Mouse (Mus musculus): ENCODE results near the gene Klhdc8b. TPM values are rescaled to one million over a fixed set of nuclear protein-coding genes. Genes with fewer than 3 reads are reported as not detected.
A peak's percentile ranks its signal among the peaks of the same experiment; 100 is the strongest.

The Klhdc8b gene
- polyA plus RNA-seq, 1 experiment from 2014 or later: 14.8 TPM

GRCm38 (mm10) chr9:108484021-108484420 is 22.6 kb upstream of the Klhdc8b start:
- no peak overlapping the region for H3K27ac ChIP-seq (ENCODE audit: low read length)
- H3K36me3 ChIP-seq (ENCODE audit: control insufficient read depth, insufficient read depth): no peaks in the 10 kb centered on the region; the same call in 1 of the 2 replicates
- H3K4me3 ChIP-seq (ENCODE audit: low read depth, low read length): no peak overlapping the region
- H3K4me1 ChIP-seq (ENCODE audit: control insufficient read depth, low read depth, low read length): peaks cover 3% of the 10 kb centered on the region
- no peak for ATAC-seq (ENCODE audit: low read depth)
- no peaks in the 10 kb centered on the region for H3K9me3 ChIP-seq (replicated peaks; ENCODE audit: control insufficient read depth, low read length)
- no peak overlapping the region for H3K4me2 ChIP-seq (ENCODE audit: low read depth, low read length)
- no peak overlapping the region for H3K9ac ChIP-seq (ENCODE audit: low read depth, low read length)
- H3K27me3 ChIP-seq (ENCODE audit: control insufficient read depth, insufficient read depth, low read depth, low read length): peaks cover 3% of the 10 kb centered on the region; the same call in 1 of the 2 replicates
- WGBS (ENCODE audit: insufficient replicate concordance): 81% methylated on average over 15 of the region's 15 CpGs

- ATAC-seq (ENCODE audit: low read depth): no peak
- Histone ChIP-seq H3K27me3 (ENCODE audit: control insufficient read depth, insufficient read depth, low read depth, low read length) (peaks cover 7% of the 10 kb centered on the region), H3K4me1 (ENCODE audit: control insufficient read depth, low read depth, low read length) (peaks cover 7% of the 10 kb centered on the region), H3K9me3 (replicated peaks; ENCODE audit: control insufficient read depth, low read length) (no peaks in the 10 kb centered on the region), H3K27ac (ENCODE audit: low read length) (no peak overlapping the region), H3K4me3 (ENCODE audit: low read depth, low read length) (no peak overlapping the region), H3K4me2 (ENCODE audit: low read depth, low read length) (no peak overlapping the region), H3K36me3 (ENCODE audit: control insufficient read depth, insufficient read depth) (no peaks in the 10 kb centered on the region; the same call in 1 of the 2 replicates), H3K9ac (ENCODE audit: low read depth, low read length) (no peak overlapping the region)
- 82% methylated on average over 18 of the region's 18 CpGs for WGBS (ENCODE audit: insufficient replicate concordance)
Observed at GRCm38 (mm10) chr9:108483051-108483790, 21.8 kb upstream of the Klhdc8b start.

- 70% methylated on average over 19 of the region's 19 CpGs for WGBS (ENCODE audit: insufficient replicate concordance)
- ATAC-seq (ENCODE audit: low read depth): no peak
- Histone ChIP-seq H3K4me2 (ENCODE audit: low read depth, low read length) (no peak overlapping the region), H3K36me3 (ENCODE audit: control insufficient read depth, insufficient read depth) (no peaks in the 10 kb centered on the region), H3K27me3 (ENCODE audit: control insufficient read depth, insufficient read depth, low read depth, low read length) (peaks cover 7% of the 10 kb centered on the region), H3K27ac (ENCODE audit: low read length) (no peak overlapping the region), H3K4me3 (ENCODE audit: low read depth, low read length) (no peak overlapping the region), H3K9ac (ENCODE audit: low read depth, low read length) (no peak overlapping the region), H3K4me1 (ENCODE audit: control insufficient read depth, low read depth, low read length) (peaks cover 7% of the 10 kb centered on the region), H3K9me3 (replicated peaks; ENCODE audit: control insufficient read depth, low read length) (no peaks in the 10 kb centered on the region)
Observed at GRCm38 (mm10) chr9:108481520-108482210, 20.3 kb upstream of the Klhdc8b start.

- H3K4me2 ChIP-seq (ENCODE audit: low read depth, low read length): no peak overlapping the region
- no peaks in the 10 kb centered on the region for H3K9me3 ChIP-seq (replicated peaks; ENCODE audit: control insufficient read depth, low read length)
- no peak overlapping the region for H3K9ac ChIP-seq (ENCODE audit: low read depth, low read length)
- 78% methylated on average over 28 of the region's 28 CpGs for WGBS (ENCODE audit: insufficient replicate concordance)
- H3K27ac ChIP-seq (ENCODE audit: low read length): no peak overlapping the region
- ATAC-seq (ENCODE audit: low read depth): no peak
- H3K4me1 ChIP-seq (ENCODE audit: control insufficient read depth, low read depth, low read length): peaks cover 7% of the 10 kb centered on the region
- H3K27me3 ChIP-seq (ENCODE audit: control insufficient read depth, insufficient read depth, low read depth, low read length): peaks cover 7% of the 10 kb centered on the region
- H3K36me3 ChIP-seq (ENCODE audit: control insufficient read depth, insufficient read depth): no peaks in the 10 kb centered on the region
- no peak overlapping the region for H3K4me3 ChIP-seq (ENCODE audit: low read depth, low read length)
Observed at GRCm38 (mm10) chr9:108480813-108481519, 19.6 kb upstream of the Klhdc8b start.

GRCm38 (mm10) chr9:108479721-108480351 is 18.5 kb upstream of the Klhdc8b start, which contains the start of gene Lamb2:
TSS of gene Lamb2 (plus strand) at chr9:108479736.
- H3K9ac ChIP-seq (ENCODE audit: low read depth, low read length): peak within 1 kb of the TSS; percentile 16; the same call in 1 of the 2 replicates
- H3K27ac ChIP-seq (ENCODE audit: low read length): no peak within 1 kb of the TSS
- 0 out of 2 replicates have a peak, but pooled peaks have one; percentile 22 for ATAC-seq (ENCODE audit: low read depth)
- H3K4me2 ChIP-seq (ENCODE audit: low read depth, low read length): peak within 1 kb of the TSS; percentile 56
- peaks cover 7% of the 10 kb centered on the region for H3K27me3 ChIP-seq (ENCODE audit: control insufficient read depth, insufficient read depth, low read depth, low read length)
- no peaks in the 10 kb centered on the region for H3K9me3 ChIP-seq (replicated peaks; ENCODE audit: control insufficient read depth, low read length)
- H3K36me3 ChIP-seq (ENCODE audit: control insufficient read depth, insufficient read depth): no peaks in the 10 kb centered on the region
- peaks cover 7% of the 10 kb centered on the region for H3K4me1 ChIP-seq (ENCODE audit: control insufficient read depth, low read depth, low read length)
- WGBS (ENCODE audit: insufficient replicate concordance): 28% methylated on average over 10 of the region's 10 CpGs
- peak within 1 kb of the TSS; percentile 56 for H3K4me3 ChIP-seq (ENCODE audit: low read depth, low read length)

- Histone ChIP-seq H3K4me3 (ENCODE audit: low read depth, low read length) (no peak overlapping the region), H3K9me3 (replicated peaks; ENCODE audit: control insufficient read depth, low read length) (no peaks in the 10 kb centered on the region), H3K9ac (ENCODE audit: low read depth, low read length) (no peak overlapping the region), H3K27ac (ENCODE audit: low read length) (no peak overlapping the region), H3K4me2 (ENCODE audit: low read depth, low read length) (peak overlapping the region; percentile 56; the same call in 1 of the 2 replicates), H3K4me1 (ENCODE audit: control insufficient read depth, low read depth, low read length) (peaks cover 7% of the 10 kb centered on the region), H3K27me3 (ENCODE audit: control insufficient read depth, insufficient read depth, low read depth, low read length) (peaks cover 7% of the 10 kb centered on the region), H3K36me3 (ENCODE audit: control insufficient read depth, insufficient read depth) (no peaks in the 10 kb centered on the region)
- WGBS (ENCODE audit: insufficient replicate concordance): 29% methylated on average over 11 of the region's 11 CpGs
- no peak for ATAC-seq (ENCODE audit: low read depth)
Observed at GRCm38 (mm10) chr9:108479241-108479640, 17.9 kb upstream of the Klhdc8b start.

GRCm38 (mm10) chr9:108478638-108479156 is 17.3 kb upstream of the Klhdc8b start:
- 1% methylated on average over 20 of the region's 20 CpGs for WGBS (ENCODE audit: insufficient replicate concordance)
- Histone ChIP-seq H3K4me3 (ENCODE audit: low read depth, low read length) (peak overlapping the region; percentile 56), H3K27me3 (ENCODE audit: control insufficient read depth, insufficient read depth, low read depth, low read length) (peaks cover 7% of the 10 kb centered on the region), H3K4me1 (ENCODE audit: control insufficient read depth, low read depth, low read length) (peaks cover 7% of the 10 kb centered on the region), H3K36me3 (ENCODE audit: control insufficient read depth, insufficient read depth) (no peaks in the 10 kb centered on the region), H3K9ac (ENCODE audit: low read depth, low read length) (peak overlapping the region; percentile 16; the same call in 1 of the 2 replicates), H3K27ac (ENCODE audit: low read length) (no peak overlapping the region), H3K9me3 (replicated peaks; ENCODE audit: control insufficient read depth, low read length) (no peaks in the 10 kb centered on the region), H3K4me2 (ENCODE audit: low read depth, low read length) (peak overlapping the region; percentile 56)
- ATAC-seq (ENCODE audit: low read depth): peak; percentile 57

GRCm38 (mm10) chr9:108474528-108474927 is 13.1 kb upstream of the Klhdc8b start:
- ATAC-seq (ENCODE audit: low read depth): no peak
- Histone ChIP-seq H3K4me1 (ENCODE audit: control insufficient read depth, low read depth, low read length) (peaks cover 7% of the 10 kb centered on the region), H3K4me2 (ENCODE audit: low read depth, low read length) (no peak overlapping the region), H3K4me3 (ENCODE audit: low read depth, low read length) (no peak overlapping the region), H3K9me3 (replicated peaks; ENCODE audit: control insufficient read depth, low read length) (no peaks in the 10 kb centered on the region), H3K9ac (ENCODE audit: low read depth, low read length) (no peak overlapping the region), H3K36me3 (ENCODE audit: control insufficient read depth, insufficient read depth) (no peaks in the 10 kb centered on the region), H3K27me3 (ENCODE audit: control insufficient read depth, insufficient read depth, low read depth, low read length) (peaks cover 7% of the 10 kb centered on the region), H3K27ac (ENCODE audit: low read length) (no peak overlapping the region)
- 39% methylated on average over 1 of the region's 1 CpGs for WGBS (ENCODE audit: insufficient replicate concordance)
